Mouse (Mus musculus) left cerebral cortex, adult 8-10 months (tissue): ENCODE data around the gene Tnks2. TPM values are rescaled to one million over a fixed set of nuclear protein-coding genes. Genes with fewer than 3 reads are reported as not detected.
A peak's percentile ranks its signal among the peaks of the same experiment; 100 is the strongest.

Experiments
- DNase-seq, 2 experiments: peaks; one replicate each; pipeline ENCODE4 v3.0.0; 2022; ENCODE audit warnings: low spot score in 2 of 2
- total RNA-seq, 4 experiments: library from RNA; stranded (reverse); gene quantifications; 2 replicates each; pipeline ENCODE4 v1.2.4; 2022

Tnks2 gene
- total RNA-seq, 4 experiments from 2014 or later: 105 to 124 (median 108) TPM

DNA sequence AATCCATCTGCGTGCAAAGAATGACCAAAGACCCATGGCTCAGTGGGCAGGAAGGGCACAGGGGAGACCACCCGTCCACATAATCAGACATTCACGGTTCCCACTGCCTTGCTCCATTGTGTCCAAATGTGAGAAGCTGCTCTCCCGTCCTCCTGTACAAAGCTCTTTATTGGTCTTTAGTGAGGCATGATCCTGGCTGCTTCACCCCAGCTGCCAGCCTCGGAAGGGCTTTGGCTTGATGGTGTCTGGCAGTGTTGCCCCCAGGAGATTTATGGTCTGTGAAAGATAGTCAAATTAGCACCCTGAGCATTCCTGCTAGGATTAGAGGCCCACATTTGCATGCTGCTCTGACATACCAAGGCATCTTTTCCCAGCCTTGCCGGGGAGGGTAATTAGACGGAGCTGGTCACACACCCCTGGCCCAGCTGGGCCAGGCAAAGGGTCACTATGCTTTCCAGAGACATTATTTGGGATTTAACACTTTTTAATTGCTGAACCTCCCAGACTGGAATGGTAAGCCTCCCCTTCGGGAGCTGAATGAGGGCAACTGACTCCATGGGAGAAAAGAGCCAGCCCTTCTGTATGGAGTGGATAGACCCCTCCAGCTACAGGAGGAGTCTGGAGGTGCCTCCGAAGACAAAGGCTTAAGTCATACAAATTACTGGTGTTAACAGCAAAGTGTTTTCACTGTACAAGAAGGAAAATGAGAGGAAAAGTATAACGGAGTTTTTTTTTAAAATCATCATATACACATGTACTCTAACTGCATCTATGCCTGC lies 62.9 kb downstream of the Tnks2 start:
- DNase-seq: no peak

GRCm38 (mm10) chr19:36897778-36898177 lies 63.7 kb downstream of the Tnks2 start:
- no peak for DNase-seq

DNA sequence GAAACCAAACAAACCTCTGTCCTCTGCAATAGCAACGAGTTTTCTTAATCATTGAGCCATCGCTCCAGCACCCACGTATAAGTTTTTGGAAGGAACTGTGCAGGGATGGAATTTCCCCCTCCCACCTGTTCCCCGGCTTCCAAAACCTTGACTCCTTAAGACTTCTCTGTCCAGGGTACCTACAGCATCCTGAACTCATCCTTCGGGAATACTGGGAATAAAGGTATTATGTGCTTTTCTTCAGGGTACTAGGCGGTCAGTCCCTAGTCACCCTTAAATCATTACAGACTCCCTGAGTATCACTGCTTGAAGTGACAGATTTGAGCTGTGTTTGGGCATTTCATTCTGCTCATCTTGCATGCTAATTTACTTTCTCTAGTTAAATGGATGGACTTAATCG lies 69.3 kb downstream of the Tnks2 start:
- DNase-seq: no peak

DNA sequence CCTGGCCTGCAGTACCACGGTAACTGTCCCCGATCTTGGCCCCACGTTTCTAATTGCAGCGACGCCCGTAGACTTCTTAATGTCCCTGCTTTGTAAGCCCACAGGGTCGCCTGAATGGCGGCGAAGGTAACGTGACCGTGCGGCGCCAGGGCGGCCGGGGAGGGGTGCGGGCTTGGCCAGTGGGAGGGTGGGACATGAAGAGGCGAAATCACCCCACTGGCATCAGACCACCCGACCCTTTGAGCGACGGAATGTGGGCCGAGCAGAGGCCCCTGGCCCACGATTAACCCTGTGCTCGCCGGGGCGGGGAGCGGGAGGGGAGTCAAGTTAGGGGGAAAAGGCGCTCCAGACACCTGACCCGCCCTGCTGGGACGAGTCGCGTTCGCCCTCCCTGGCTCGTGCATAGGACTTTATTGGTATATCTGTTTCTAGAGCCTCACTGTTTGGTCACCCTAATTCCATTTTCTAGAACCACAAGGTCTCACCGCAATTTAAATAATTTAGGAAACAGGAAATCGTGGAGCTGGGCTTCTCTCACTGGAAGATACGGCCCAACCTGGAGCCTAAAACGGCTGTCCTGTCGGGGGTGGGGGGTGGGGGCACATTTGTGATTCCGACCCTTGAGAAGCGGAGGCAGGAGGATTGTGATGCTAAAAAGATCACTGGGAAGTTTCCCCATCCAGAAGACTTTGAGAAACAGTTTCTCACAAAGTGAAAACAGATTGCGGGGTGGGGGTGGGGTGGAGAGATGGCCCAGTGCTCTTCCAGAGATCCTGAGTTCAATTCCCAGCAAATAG lies 70.4 kb downstream of the Tnks2 start:
- peak in 1 of 2 experiments; percentile 40 for DNase-seq

DNA sequence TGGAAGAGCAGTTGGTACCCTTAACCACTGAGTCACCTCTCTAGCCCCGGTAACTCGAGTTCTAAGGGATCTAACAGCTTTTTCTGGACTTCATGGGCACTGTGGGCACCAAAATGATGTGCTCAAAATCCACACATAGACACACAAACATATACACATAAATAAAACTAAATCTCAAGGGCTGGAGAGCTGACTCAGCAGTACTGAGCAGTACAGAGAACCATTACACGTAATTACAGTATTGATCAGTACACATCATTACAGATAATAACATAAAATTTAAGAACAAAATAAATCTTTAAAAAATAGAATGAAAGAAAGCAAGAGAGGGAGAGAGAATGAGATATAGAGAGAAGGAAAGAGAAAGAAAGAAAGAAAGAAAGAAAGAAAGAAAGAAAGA lies 75.1 kb downstream of the Tnks2 start:
- DNase-seq: no peak

- DNase-seq: no peak
Measured at GRCm38 (mm10) chr19:36909676-36910292, 75.8 kb downstream of the Tnks2 start.

DNA sequence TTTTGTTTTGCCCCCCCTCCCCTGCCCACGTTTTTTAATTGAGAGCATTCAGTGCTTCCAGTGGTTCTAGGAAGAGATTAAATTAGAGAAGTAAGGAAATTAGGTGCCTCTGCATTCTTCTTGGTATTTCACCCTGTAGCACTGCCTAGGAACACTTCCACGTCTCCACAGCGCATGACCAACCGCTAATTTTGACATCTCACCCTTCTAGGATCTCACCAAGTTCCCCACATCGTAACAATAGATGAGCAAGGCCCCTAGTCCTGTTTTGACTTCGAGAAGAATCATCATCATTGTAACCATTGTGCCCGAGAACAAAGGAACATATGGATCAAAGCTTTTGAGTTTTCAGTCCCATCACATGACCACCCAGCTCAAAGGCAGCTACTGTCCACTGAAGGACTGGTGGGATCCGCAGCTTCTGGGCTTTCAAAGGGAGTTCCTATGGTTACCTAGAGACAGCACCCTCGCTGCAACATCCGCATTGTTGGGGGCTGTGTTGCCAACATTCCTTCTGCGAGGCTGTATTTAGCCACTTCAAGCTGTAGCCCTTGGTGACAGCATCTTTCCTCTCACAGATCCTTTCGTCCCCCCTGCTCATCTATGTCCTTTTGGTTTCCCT lies 76.5 kb downstream of the Tnks2 start:
- DNase-seq: peak; percentile 20 to 66

DNA sequence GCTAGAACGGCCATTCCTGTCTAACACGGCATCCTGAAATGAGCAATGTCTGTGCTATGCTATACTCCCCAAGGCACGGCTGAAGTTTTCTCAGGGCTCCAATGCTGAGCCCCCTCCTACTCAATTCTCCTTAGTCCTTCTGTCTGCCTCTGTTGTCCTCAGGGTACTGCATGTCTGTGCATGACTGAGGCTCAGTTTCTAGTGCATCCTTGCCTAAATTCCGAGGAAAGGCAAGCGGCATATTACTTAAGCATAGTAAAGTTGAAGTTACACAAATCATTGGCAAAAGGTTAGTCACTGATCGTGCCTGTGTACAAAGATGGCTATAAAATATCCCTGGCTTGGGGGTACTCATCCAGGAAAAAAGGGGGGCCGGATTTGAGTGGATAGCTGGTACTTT lies 79.0 kb downstream of the Tnks2 start:
- no peak for DNase-seq

GRCm38 (mm10) chr19:36916206-36916605 lies 82.2 kb downstream of the Tnks2 start:
- no peak for DNase-seq

DNA sequence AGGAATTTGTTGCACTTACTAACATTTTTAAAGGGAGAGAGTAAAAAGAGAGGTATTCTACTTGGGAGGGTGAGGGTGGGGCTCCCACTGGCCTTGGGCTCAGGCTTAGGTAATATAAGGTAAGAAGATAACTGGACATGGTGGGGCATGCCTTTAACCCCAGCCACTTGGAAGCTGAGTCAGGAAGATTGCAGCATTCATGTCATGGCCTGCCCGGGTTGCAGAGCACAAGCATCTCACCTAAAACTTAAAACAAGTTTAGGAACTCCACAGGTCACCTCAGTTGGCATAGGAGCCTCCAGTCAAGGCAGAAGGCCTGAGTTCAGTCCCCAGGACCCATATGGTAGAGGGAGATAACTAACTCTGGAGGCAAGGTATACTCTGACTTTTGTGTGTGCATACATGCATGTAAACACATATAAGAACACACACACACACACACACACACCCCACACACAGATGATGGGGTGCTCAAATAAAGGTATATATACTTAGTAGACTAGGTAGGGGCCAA lies 82.9 kb downstream of the Tnks2 start:
- DNase-seq: no peak

- DNase-seq: peak; percentile 60 to 83
Measured at GRCm38 (mm10) chr19:36918441-36919301, 84.6 kb downstream of the Tnks2 start.

- DNase-seq: no peak
Measured at GRCm38 (mm10) chr19:36919466-36919865, 85.4 kb downstream of the Tnks2 start, which contains the start of gene Fgfbp3. TSS of gene Fgfbp3 (minus strand) at chr19:36919615.

GRCm38 (mm10) chr19:36922015-36922414 lies 88.0 kb downstream of the Tnks2 start:
- DNase-seq: no peak

DNA sequence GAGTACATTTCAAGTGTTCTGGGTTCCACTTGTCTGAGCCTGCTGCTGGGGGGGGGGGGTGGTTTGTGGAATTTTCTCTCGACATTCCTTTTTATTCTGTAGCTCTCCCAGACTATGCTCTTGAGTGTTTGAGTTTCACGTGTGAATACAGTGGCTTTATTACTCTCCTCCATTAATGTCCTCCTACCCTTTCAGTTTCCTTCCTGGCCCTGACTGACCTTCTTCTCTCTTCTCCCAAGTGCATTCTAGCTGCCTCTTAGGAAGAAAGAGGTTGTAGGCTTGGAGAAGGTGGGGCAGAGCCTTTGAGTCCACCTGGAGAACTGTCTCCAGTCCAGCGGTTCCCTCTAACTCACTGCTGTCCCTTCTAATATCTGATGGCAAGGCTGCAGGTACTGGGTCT lies 88.9 kb downstream of the Tnks2 start:
- DNase-seq: no peak

- peak; percentile 65 to 86 for DNase-seq
Measured at GRCm38 (mm10) chr19:36925671-36926552, 91.9 kb downstream of the Tnks2 start, which contains the start of gene Btaf1. TSS of gene Btaf1 (plus strand) at chr19:36926079.

- DNase-seq: no peak
Measured at GRCm38 (mm10) chr19:36926553-36927236, 92.7 kb downstream of the Tnks2 start.

DNA sequence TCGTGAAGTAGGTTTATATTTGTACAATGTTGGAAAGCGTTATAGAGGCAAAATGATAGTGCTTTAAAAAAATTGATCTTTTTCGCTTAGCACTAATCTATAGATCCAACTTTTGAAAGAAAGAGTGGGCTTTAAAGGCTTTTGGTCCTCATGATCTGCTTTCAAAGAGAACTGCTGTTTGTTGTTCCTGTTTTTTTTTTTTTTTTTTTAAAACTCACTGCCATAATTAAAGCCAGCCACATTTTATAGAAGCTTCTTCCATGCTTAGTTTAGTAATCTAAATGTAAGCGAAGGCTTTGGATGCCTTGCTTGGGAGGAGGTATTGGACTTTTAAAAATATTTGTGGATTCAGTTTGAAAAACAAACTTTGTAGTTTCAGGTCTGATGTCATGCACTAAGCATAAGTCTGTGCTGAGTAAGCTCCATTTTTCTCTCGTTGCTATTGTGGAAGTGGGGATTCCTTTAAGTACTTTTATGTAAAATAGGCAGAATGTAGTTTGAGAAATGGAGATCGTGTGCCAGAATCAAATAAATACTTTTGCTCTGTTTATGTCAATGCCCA lies 93.8 kb downstream of the Tnks2 start:
- no peak for DNase-seq

GRCm38 (mm10) chr19:36929816-36930215 lies 95.8 kb downstream of the Tnks2 start:
- DNase-seq: no peak
